Mouse (Mus musculus) forebrain, embryonic 13.5 days (tissue): Measurements from ENCODE around the gene Tuba4a. TPM values are rescaled to one million over a fixed set of nuclear protein-coding genes. Genes with fewer than 3 reads are reported as not detected.

Experiments
- ATAC-seq: fragments of 200-750 bp; cut with Nextera tagmentation; 2 replicates; pipeline ENCODE4 v1.8.0; 2017
- H3K27ac ChIP-seq: fragments of 300-500 bp; sonication (generic); 2 replicates; pipeline ENCODE4 v1.5.1; 2015; ENCODE audit warnings: inconsistent platforms, mild to moderate bottlenecking, moderate library complexity
- H3K27me3 ChIP-seq: fragments of 300-500 bp; sonication (generic); 2 replicates; pipeline ENCODE4 v1.6.1; 2015; ENCODE audit warnings: mild to moderate bottlenecking, inconsistent platforms
- H3K36me3 ChIP-seq: fragments of 300-500 bp; sonication (generic); 2 replicates; pipeline ENCODE4 v1.6.1; 2015; ENCODE audit warnings: mild to moderate bottlenecking, inconsistent platforms; ENCODE audit not compliant: poor library complexity, severe bottlenecking
- H3K4me1 ChIP-seq: fragments of 300-500 bp; sonication (generic); 2 replicates; pipeline ENCODE4 v1.6.1; 2015; ENCODE audit warnings: inconsistent platforms
- H3K4me2 ChIP-seq: fragments of 300-500 bp; sonication (generic); 2 replicates; pipeline ENCODE4 v1.6.1; 2015; ENCODE audit warnings: inconsistent platforms, mild to moderate bottlenecking, moderate library complexity
- H3K4me3 ChIP-seq: fragments of 300-500 bp; sonication (generic); 2 replicates; pipeline ENCODE4 v1.5.1; 2015; ENCODE audit warnings: mild to moderate bottlenecking, inconsistent platforms
- H3K9ac ChIP-seq: fragments of 300-500 bp; sonication (generic); 2 replicates; pipeline ENCODE4 v1.6.1; 2015; ENCODE audit warnings: mild to moderate bottlenecking, inconsistent platforms
- H3K9me3 ChIP-seq: fragments of 300-500 bp; sonication (generic); replicated peaks from 2 replicates; pipeline ENCODE4 v1.6.1; 2016; ENCODE audit warnings: inconsistent platforms
- WGBS: fragments of 180-500 bp; shearing (Covaris S2); methylation state at CpG from one replicate; pipeline ENCODE4 v1.1.7; 2015; 5-methylcytosine and 5-hydroxymethylcytosine counted together
- polyA plus RNA-seq: library from polyadenylated mRNA; unstranded; fragments of >200 nt; fragmentation: Nextera tagmentation; extraction: Ambion mirVana; gene quantifications from 2 replicates; pipeline ENCODE4 v1.2.1, GENCODE M21; 2015

Tuba4a gene
- polyA plus RNA-seq, 1 experiment from 2014 or later, result 16.6 TPM

- Histone ChIP-seq H3K9me3 (no peaks in the 10 kb centered on the region), H3K27me3 (peaks cover 65% of the 10 kb centered on the region), H3K27ac (peak overlapping the region; percentile 19; the same call in 1 of the 2 replicates), H3K4me1 (peaks cover 32% of the 10 kb centered on the region), H3K4me3 (0 out of 2 replicates have a peak overlapping the region, but pooled peaks have one; percentile 54), H3K4me2 (peak overlapping the region; percentile 19; the same call in 1 of the 2 replicates), H3K36me3 (peaks cover 43% of the 10 kb centered on the region), H3K9ac (no peak overlapping the region)
- 82% methylated on average over 13 of the region's 13 CpGs for WGBS
- ATAC-seq, result no peak
Measured at GRCm38 (mm10) chr1:75216797-75217585, 2.7 kb downstream of the Tuba4a start.

- no peak overlapping the region for H3K27ac ChIP-seq
- no peak overlapping the region for H3K4me2 ChIP-seq
- no peak overlapping the region for H3K4me3 ChIP-seq
- H3K9me3 ChIP-seq, result no peaks in the 10 kb centered on the region
- H3K36me3 ChIP-seq, result peaks cover 46% of the 10 kb centered on the region
- no peak overlapping the region for H3K9ac ChIP-seq
- peaks cover 42% of the 10 kb centered on the region for H3K4me1 ChIP-seq
- H3K27me3 ChIP-seq, result peaks cover 53% of the 10 kb centered on the region
- WGBS, result 95% methylated on average over 9 of the region's 9 CpGs
- no peak for ATAC-seq
Measured at GRCm38 (mm10) chr1:75215785-75216184, 3.9 kb downstream of the Tuba4a start.

GRCm38 (mm10) chr1:75214886-75215285 is 4.8 kb downstream of the Tuba4a start:
- H3K27ac ChIP-seq, result no peak overlapping the region
- H3K4me2 ChIP-seq, result no peak overlapping the region
- WGBS, result 86% methylated on average over 5 of the region's 5 CpGs
- H3K4me3 ChIP-seq, result no peak overlapping the region
- ATAC-seq, result no peak
- H3K9me3 ChIP-seq, result no peaks in the 10 kb centered on the region
- peaks cover 44% of the 10 kb centered on the region for H3K27me3 ChIP-seq
- peaks cover 48% of the 10 kb centered on the region for H3K4me1 ChIP-seq
- peaks cover 46% of the 10 kb centered on the region for H3K36me3 ChIP-seq
- no peak overlapping the region for H3K9ac ChIP-seq

- WGBS, result 84% methylated on average over 2 of the region's 2 CpGs
- Histone ChIP-seq H3K36me3 (peaks cover 46% of the 10 kb centered on the region), H3K4me1 (peaks cover 48% of the 10 kb centered on the region), H3K4me3 (no peak overlapping the region), H3K27ac (no peak overlapping the region), H3K9me3 (no peaks in the 10 kb centered on the region), H3K9ac (no peak overlapping the region), H3K27me3 (peaks cover 39% of the 10 kb centered on the region), H3K4me2 (no peak overlapping the region)
- ATAC-seq, result no peak
Measured at GRCm38 (mm10) chr1:75214442-75214841, 5.2 kb downstream of the Tuba4a start.

- H3K9ac ChIP-seq, result no peak overlapping the region
- H3K27me3 ChIP-seq, result peaks cover 26% of the 10 kb centered on the region
- 96% methylated on average over 7 of the region's 7 CpGs for WGBS
- H3K4me1 ChIP-seq, result peaks cover 47% of the 10 kb centered on the region
- peaks cover 46% of the 10 kb centered on the region for H3K36me3 ChIP-seq
- H3K4me2 ChIP-seq, result no peak overlapping the region
- no peak overlapping the region for H3K27ac ChIP-seq
- no peak for ATAC-seq
- H3K9me3 ChIP-seq, result no peaks in the 10 kb centered on the region
- no peak overlapping the region for H3K4me3 ChIP-seq
Measured at GRCm38 (mm10) chr1:75213096-75213495, 6.6 kb downstream of the Tuba4a start.

- H3K4me2 ChIP-seq, result no peak overlapping the region
- no peaks in the 10 kb centered on the region for H3K9me3 ChIP-seq
- no peak overlapping the region for H3K4me3 ChIP-seq
- peaks cover 46% of the 10 kb centered on the region for H3K36me3 ChIP-seq
- WGBS, result 88% methylated on average over 4 of the region's 4 CpGs
- no peak for ATAC-seq
- peaks cover 21% of the 10 kb centered on the region for H3K27me3 ChIP-seq
- H3K27ac ChIP-seq, result no peak overlapping the region
- peaks cover 44% of the 10 kb centered on the region for H3K4me1 ChIP-seq
- no peak overlapping the region for H3K9ac ChIP-seq
Measured at GRCm38 (mm10) chr1:75212542-75212941, 7.1 kb downstream of the Tuba4a start.

GRCm38 (mm10) chr1:75211141-75211708 is 8.4 kb downstream of the Tuba4a start:
- H3K4me1 ChIP-seq, result peaks cover 42% of the 10 kb centered on the region
- peak overlapping the region; percentile 93 for H3K9ac ChIP-seq
- no peaks in the 10 kb centered on the region for H3K9me3 ChIP-seq
- peaks cover 8% of the 10 kb centered on the region for H3K27me3 ChIP-seq
- H3K27ac ChIP-seq, result no peak overlapping the region
- WGBS, result 14% methylated on average over 17 of the region's 17 CpGs
- ATAC-seq, result peak; percentile 14
- H3K36me3 ChIP-seq, result peaks cover 45% of the 10 kb centered on the region
- H3K4me3 ChIP-seq, result peak overlapping the region; percentile 97
- H3K4me2 ChIP-seq, result peak overlapping the region; percentile 92

- peaks cover 42% of the 10 kb centered on the region for H3K4me1 ChIP-seq
- no peak within 1 kb of the TSS for H3K27ac ChIP-seq
- peak within 1 kb of the TSS; percentile 97 for H3K4me3 ChIP-seq
- no peaks in the 10 kb centered on the region for H3K9me3 ChIP-seq
- peak within 1 kb of the TSS; percentile 92 for H3K4me2 ChIP-seq
- peaks cover 37% of the 10 kb centered on the region for H3K36me3 ChIP-seq
- H3K9ac ChIP-seq, result peak within 1 kb of the TSS; percentile 93
- WGBS, result 6% methylated on average over 42 of the region's 42 CpGs
- H3K27me3 ChIP-seq, result no peaks in the 10 kb centered on the region; the same call in 1 of the 2 replicates
- peak; percentile 98 for ATAC-seq
Measured at GRCm38 (mm10) chr1:75210136-75211087, 9.3 kb downstream of the Tuba4a start, which contains the start of the genes Glb1l and Stk16. Gene Glb1l, minus strand, starts transcription at chr1:75210813. Gene Stk16, plus strand, starts transcription at chr1:75210838.

GRCm38 (mm10) chr1:75208967-75209678 is 10.5 kb downstream of the Tuba4a start:
- Histone ChIP-seq H3K9ac (peak overlapping the region; percentile 52), H3K4me1 (peaks cover 42% of the 10 kb centered on the region), H3K27me3 (no peaks in the 10 kb centered on the region; the same call in 1 of the 2 replicates), H3K27ac (no peak overlapping the region), H3K4me3 (peak overlapping the region; percentile 36), H3K9me3 (no peaks in the 10 kb centered on the region), H3K36me3 (peaks cover 24% of the 10 kb centered on the region), H3K4me2 (peak overlapping the region; percentile 92)
- ATAC-seq, result no peak
- WGBS, result 11% methylated on average over 34 of the region's 34 CpGs

- Histone ChIP-seq H3K27ac (no peak overlapping the region), H3K4me2 (no peak overlapping the region), H3K36me3 (peaks cover 39% of the 10 kb centered on the region), H3K9ac (no peak overlapping the region), H3K4me1 (no peaks in the 10 kb centered on the region), H3K27me3 (no peaks in the 10 kb centered on the region), H3K9me3 (no peaks in the 10 kb centered on the region), H3K4me3 (no peak overlapping the region)
- no peak for ATAC-seq
- WGBS, result 95% methylated on average over 1 of the region's 1 CpGs
Measured at GRCm38 (mm10) chr1:75201236-75201635, 18.4 kb downstream of the Tuba4a start.

GRCm38 (mm10) chr1:75192452-75192851 is 27.2 kb downstream of the Tuba4a start:
- ATAC-seq, result peak; percentile 20; the same call in 1 of the 2 replicates

More at GRCm38 (mm10) chr1:75192452-75192851, 27.2 kb downstream of the Tuba4a start:
- Histone ChIP-seq H3K27me3 (no peaks in the 10 kb centered on the region), H3K9ac (peak overlapping the region; percentile 86), H3K27ac (peak overlapping the region; percentile 83), H3K4me1 (peaks cover 26% of the 10 kb centered on the region), H3K9me3 (no peaks in the 10 kb centered on the region), H3K4me3 (peak overlapping the region; percentile 67), H3K36me3 (peaks cover 32% of the 10 kb centered on the region), H3K4me2 (peak overlapping the region; percentile 93)
- WGBS, result under 1% methylated on average over 19 of the region's 19 CpGs
